Mouse (Mus musculus): Measurements from ENCODE around the gene Grip1. TPM values are rescaled to one million over a fixed set of nuclear protein-coding genes. Genes with fewer than 3 reads are reported as not detected.

The Grip1 gene
- polyA plus RNA-seq, 1 experiment = 0.86 TPM

GRCm38 (mm10) chr10:119458991-119459390, 5.4 kb downstream of the Grip1 start:
- DNase-seq (ENCODE audit: low read depth) = no peak

- no peak for DNase-seq (ENCODE audit: low read depth)
Measured at GRCm38 (mm10) chr10:119463345-119463744, 9.7 kb downstream of the Grip1 start.

GRCm38 (mm10) chr10:119463793-119464192, 10.2 kb downstream of the Grip1 start:
- DNase-seq (ENCODE audit: low read depth) = no peak

- DNase-seq (ENCODE audit: low read depth) = no peak
Measured at GRCm38 (mm10) chr10:119467976-119468375, 14.3 kb downstream of the Grip1 start.

- no peak for DNase-seq (ENCODE audit: low read depth)
Measured at GRCm38 (mm10) chr10:119470096-119470495, 16.5 kb downstream of the Grip1 start.

GRCm38 (mm10) chr10:119475166-119475565, 21.5 kb downstream of the Grip1 start:
- DNase-seq (ENCODE audit: low read depth) = no peak

- DNase-seq (ENCODE audit: low read depth) = no peak
Measured at GRCm38 (mm10) chr10:119477661-119478060, 24.0 kb downstream of the Grip1 start.

- DNase-seq (ENCODE audit: low read depth) = no peak
Measured at GRCm38 (mm10) chr10:119483068-119483705, 29.6 kb downstream of the Grip1 start.

- DNase-seq (ENCODE audit: low read depth) = no peak
Measured at GRCm38 (mm10) chr10:119483766-119484165, 30.1 kb downstream of the Grip1 start.

- no peak for DNase-seq (ENCODE audit: low read depth)
Measured at GRCm38 (mm10) chr10:119486936-119487335, 33.3 kb downstream of the Grip1 start.

- DNase-seq (ENCODE audit: low read depth) = no peak
Measured at GRCm38 (mm10) chr10:119490831-119491230, 37.2 kb downstream of the Grip1 start.

GRCm38 (mm10) chr10:119495317-119495716, 41.7 kb downstream of the Grip1 start:
- DNase-seq (ENCODE audit: low read depth) = no peak

- no peak for DNase-seq (ENCODE audit: low read depth)
Measured at GRCm38 (mm10) chr10:119496221-119496620, 42.6 kb downstream of the Grip1 start.

- no peak for DNase-seq (ENCODE audit: low read depth)
Measured at GRCm38 (mm10) chr10:119521686-119522085, 68.1 kb downstream of the Grip1 start.

- DNase-seq (ENCODE audit: low read depth) = no peak
Measured at GRCm38 (mm10) chr10:119525730-119526129, 72.1 kb downstream of the Grip1 start.

GRCm38 (mm10) chr10:119534852-119535251, 81.2 kb downstream of the Grip1 start:
- no peak for DNase-seq (ENCODE audit: low read depth)

GRCm38 (mm10) chr10:119541655-119542054, 88.0 kb downstream of the Grip1 start:
- DNase-seq (ENCODE audit: low read depth) = no peak

GRCm38 (mm10) chr10:119543771-119544170, 90.1 kb downstream of the Grip1 start:
- no peak for DNase-seq (ENCODE audit: low read depth)

- no peak for DNase-seq (ENCODE audit: low read depth)
Measured at GRCm38 (mm10) chr10:119544743-119545142, 91.1 kb downstream of the Grip1 start.

- DNase-seq (ENCODE audit: low read depth) = no peak
Measured at GRCm38 (mm10) chr10:119547875-119548274, 94.2 kb downstream of the Grip1 start.

- DNase-seq (ENCODE audit: low read depth) = no peak
Measured at GRCm38 (mm10) chr10:119548774-119549173, 95.1 kb downstream of the Grip1 start.

GRCm38 (mm10) chr10:119550630-119551029, 97.0 kb downstream of the Grip1 start:
- no peak for DNase-seq (ENCODE audit: low read depth)

- DNase-seq (ENCODE audit: low read depth) = no peak
Measured at GRCm38 (mm10) chr10:119556346-119556745, 102.7 kb downstream of the Grip1 start.

GRCm38 (mm10) chr10:119558432-119558831, 104.8 kb downstream of the Grip1 start:
- no peak for DNase-seq (ENCODE audit: low read depth)
